Mouse (Mus musculus) neural tube, embryonic 10.5 days (tissue): ENCODE measurements around the gene Prrt2.
A peak's percentile ranks its signal among the peaks of the same experiment; 100 is the strongest.

Experiments
- DNase-seq: peaks from one replicate; pipeline ENCODE4 v3.0.0-alpha.2; 2017; ENCODE audit warnings: low spot score; ENCODE audit errors: extremely low spot score

Gene Prrt2

DNA sequence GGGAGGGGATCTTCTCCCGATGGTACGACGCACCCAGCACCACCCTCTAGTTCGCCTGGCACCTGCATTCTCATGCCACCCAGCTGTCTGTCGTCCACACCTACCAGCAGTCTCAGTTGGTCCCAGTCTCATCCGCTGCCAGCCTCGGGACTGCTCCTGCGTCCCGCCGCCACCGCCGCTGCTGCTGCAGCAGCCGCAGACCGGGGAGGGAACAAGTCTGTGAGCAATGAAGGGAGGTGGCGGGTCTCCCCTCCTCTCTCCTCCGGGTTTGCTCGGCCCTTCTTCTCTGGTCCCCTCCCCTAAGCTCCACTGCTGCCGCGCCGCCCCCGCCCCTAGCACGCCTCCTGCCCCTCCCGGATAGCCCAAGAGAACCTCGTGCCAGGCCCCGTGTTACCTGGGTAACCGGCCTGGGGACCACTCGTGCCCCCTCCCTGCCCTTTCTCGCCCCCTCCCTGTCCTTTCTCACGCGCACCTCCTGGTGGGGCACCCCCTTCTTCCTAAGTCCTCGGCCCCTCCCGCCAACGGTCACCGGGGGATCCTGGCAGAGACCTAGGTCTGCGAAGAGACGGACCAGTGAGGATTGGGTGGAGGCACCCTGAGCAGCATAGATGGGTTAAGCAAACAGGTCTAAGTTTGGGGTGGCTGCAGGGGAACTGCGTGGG lies at the start of gene Prrt2, which contains the start of gene Gm42742:
TSS of gene Prrt2 (minus strand) at position 311 of the 662 bp plus-strand sequence.
TSS of gene Gm42742 (minus strand) at position 197 of the 662 bp plus-strand sequence.
- peak; percentile 66 for DNase-seq

- DNase-seq: no peak
Observed at GRCm38 (mm10) chr7:127066317-127066716, 45.3 kb upstream of the Prrt2 start.

DNA sequence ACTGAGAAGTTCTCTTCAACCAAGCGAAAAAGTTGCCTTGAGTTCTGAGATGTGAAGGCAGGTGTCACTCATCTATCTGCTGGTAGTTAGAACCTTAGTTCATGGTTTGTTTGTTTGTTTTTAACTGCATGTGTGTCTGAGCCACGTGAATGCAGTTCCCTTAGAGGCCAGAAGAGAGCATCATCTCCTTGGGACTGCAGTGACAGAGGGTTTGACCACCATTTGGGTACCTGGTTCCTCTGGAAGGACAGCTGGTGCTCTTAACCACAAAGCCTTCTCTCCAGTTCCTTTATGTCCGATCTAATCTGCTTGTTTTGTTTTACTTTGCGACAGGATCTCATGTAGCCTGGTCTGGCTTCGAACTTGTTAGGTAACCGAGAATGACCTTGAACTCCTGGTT lies 44.5 kb upstream of the Prrt2 start:
- DNase-seq: no peak

GRCm38 (mm10) chr7:127055026-127055585 lies 34.1 kb upstream of the Prrt2 start:
- no peak for DNase-seq

GRCm38 (mm10) chr7:127041851-127042672 lies 21.1 kb upstream of the Prrt2 start, which contains the start of gene Kif22:
Gene Kif22 (minus strand): TSS chr7:127042471.
- DNase-seq: peak; percentile 90

- no peak for DNase-seq
Observed at GRCm38 (mm10) chr7:127031244-127031643, 10.2 kb upstream of the Prrt2 start.

DNA sequence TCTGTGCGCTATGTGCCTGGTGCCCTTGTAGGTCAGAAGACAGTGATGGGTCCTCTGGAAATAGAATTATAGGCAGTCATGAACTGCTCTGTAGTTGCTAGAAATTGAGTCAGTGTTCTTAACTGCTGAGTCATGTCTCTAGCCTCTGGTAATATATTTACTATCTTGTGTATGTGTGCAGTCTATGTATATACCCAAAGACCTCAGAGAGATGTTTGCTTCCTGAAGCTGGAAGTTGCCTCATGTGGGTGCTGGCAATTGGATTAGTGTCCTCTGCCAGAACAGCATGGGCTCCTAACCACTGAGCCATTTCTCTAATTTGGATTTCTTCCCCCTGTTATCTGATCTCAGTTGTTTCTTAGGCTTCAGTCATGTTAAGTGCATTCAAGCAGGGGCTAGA lies 9.2 kb upstream of the Prrt2 start:
- DNase-seq: no peak

- no peak for DNase-seq
Observed at GRCm38 (mm10) chr7:127027885-127028284, 6.9 kb upstream of the Prrt2 start.

- DNase-seq: peak; percentile 99
Observed at GRCm38 (mm10) chr7:127026984-127027726, 6.1 kb upstream of the Prrt2 start, which contains the start of gene Maz. Gene Maz (minus strand): TSS chr7:127027037.

DNA sequence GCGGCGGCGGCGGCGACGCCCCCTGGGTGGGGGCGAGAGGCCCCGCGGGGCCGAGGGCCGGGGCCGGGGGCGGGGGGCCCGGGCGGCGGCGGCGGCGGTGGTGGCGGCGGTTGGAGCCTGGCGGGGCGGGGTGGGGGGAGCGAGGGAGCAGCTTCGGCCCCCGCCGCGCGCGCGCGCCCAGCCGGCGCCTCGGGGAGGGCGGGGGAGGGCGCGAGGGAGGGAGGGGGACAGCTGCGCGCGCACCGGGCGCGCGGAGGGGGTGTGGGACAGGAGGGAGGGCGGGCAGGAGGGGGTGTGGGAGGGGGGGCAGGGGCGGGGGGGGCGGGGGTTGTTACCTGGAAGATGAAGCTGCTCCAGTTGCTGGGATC lies 5.6 kb upstream of the Prrt2 start:
- no peak for DNase-seq

DNA sequence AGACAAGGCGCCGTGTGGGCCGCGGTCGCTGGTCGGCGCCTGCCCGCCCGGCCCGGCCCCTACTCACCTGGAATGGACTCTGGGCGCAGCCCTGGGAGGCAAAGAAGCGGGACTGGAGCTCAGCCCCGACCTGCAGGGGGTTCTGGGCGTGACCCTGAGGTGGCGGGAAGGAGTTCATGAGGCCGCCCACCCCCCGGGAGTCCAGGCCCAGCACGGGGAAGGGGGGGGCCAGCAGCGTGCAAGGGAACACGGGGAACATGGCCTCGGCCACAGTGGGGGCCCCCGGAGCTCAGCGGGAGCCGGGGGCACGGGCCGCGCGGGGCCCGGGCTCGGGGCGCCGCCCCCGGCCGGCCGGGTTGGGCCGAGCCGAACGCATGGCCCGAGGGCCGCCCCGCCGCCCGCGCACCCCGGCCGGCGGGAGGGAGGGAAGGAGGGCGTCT lies 5.2 kb upstream of the Prrt2 start:
- peak; percentile 86 for DNase-seq

GRCm38 (mm10) chr7:127025556-127026160 lies 4.6 kb upstream of the Prrt2 start:
- peak; percentile 57 for DNase-seq

DNA sequence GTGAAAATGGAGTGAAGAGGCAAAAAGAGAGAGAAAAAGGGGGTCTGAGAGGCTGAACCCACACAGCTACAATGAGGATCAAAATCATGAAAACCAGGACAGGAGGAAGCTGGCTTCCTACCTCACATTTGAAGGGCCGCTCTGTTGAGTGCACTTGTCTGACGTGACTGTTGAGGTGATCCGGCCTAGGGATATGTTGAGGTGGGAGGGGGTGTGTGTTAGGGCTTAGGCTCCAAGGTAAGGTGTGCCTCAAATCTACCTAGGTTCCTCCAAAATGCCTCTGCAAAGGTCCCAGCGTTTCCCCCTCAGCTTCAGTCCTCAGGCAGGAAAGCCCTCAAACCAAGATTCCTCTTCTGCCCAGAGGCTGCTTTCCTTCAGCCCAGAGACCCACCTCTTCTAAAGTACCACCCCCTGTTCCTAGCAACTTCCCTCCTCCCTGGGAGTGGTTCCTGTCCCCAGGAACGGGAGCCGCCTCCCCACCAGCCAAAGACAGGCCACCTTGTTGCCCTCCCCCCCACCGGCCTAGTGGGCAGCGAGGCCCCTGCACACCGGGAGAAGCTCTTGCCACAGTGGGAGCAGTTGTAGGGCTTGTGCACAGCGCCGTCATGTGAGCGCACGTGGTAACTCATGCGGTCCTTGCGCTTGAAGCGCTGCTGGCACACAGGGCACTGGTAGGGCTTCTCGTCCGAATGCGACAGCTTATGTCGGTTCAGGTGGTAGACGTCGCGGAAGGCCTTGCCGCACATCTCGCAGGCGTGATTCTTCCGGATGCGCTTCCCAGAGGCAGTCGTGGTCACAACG lies 3.9 kb upstream of the Prrt2 start:
- peak; percentile 78 for DNase-seq

- DNase-seq: peak; percentile 21
Observed at GRCm38 (mm10) chr7:127023896-127024690, 3.1 kb upstream of the Prrt2 start.

GRCm38 (mm10) chr7:127023272-127023691 lies 2.3 kb upstream of the Prrt2 start:
- DNase-seq: peak; percentile 17

- DNase-seq: no peak
Observed at GRCm38 (mm10) chr7:127022528-127023271, 1.7 kb upstream of the Prrt2 start.

GRCm38 (mm10) chr7:127021563-127022527 lies 834 bp upstream of the Prrt2 start:
- DNase-seq: peak; percentile 43
